ENCODE assay signal across 9 mouse cellular contexts in genomic region chr5:117363066-117363782, GRCm38 (mm10). TPM values are rescaled to one million over a fixed set of nuclear protein-coding genes. Genes with fewer than 3 reads are reported as not detected.
A peak's percentile ranks its signal among the peaks of the same experiment; 100 is the strongest.
DNase-seq lines count a peak whose midpoint lies in the region; ATAC-seq and TF ChIP-seq lines count a peak whose summit lies in the region.
"Had no signal": no experiment of that assay in that cellular context is flagged by ENCODE, and none has a peak within 500 bp of the region (broad histone marks: within the 10 kb centered on the region; RNA-seq: fewer than 3 reads in every experiment).

No protein-coding gene starts in this region.

- no peak for TF ChIP-seq POLR2A in myocyte (IDR thresholded peaks at IDR 0.05; ENCODE audit: insufficient read length, low read depth)

- no peak for ATAC-seq in forebrain, embryonic 15.5 days (replicated peaks)
- no peak for ATAC-seq in hindbrain, embryonic 13.5 days (ENCODE audit: low FRiP score)

- peak overlapping the region; percentile 79 for H3K27ac ChIP-seq in gastrocnemius, adult 2 months
- H3K27ac ChIP-seq in forebrain, embryonic 15.5 days (replicated peaks), result no peak overlapping the region
- no peak overlapping the region for H3K27ac ChIP-seq in hindbrain, embryonic 13.5 days
- H3K27ac ChIP-seq: hindbrain, embryonic 15.5 days had no signal

- H3K27me3 ChIP-seq in myocyte (ENCODE audit: control insufficient read depth, insufficient read depth, insufficient read length), result no peaks in the 10 kb centered on the region
- H3K27me3 ChIP-seq in forebrain, embryonic 15.5 days, result no peaks in the 10 kb centered on the region
- H3K27me3 ChIP-seq in hindbrain, embryonic 13.5 days, result no peaks in the 10 kb centered on the region
- H3K27me3 ChIP-seq: hindbrain, embryonic 15.5 days had no signal

- no peaks in the 10 kb centered on the region for H3K9me3 ChIP-seq in forebrain, embryonic 15.5 days
- no peaks in the 10 kb centered on the region for H3K9me3 ChIP-seq in hindbrain, embryonic 13.5 days
- H3K9me3 ChIP-seq: hindbrain, embryonic 15.5 days had no signal

- peaks cover 30% of the 10 kb centered on the region for H3K4me1 ChIP-seq in forebrain, embryonic 15.5 days
- H3K4me1 ChIP-seq in hindbrain, embryonic 13.5 days (replicated peaks), result peaks cover 48% of the 10 kb centered on the region

- TF ChIP-seq CTCF in gastrocnemius, adult 2 months (IDR thresholded peaks at IDR 0.05), result 0 out of 2 replicates have a peak, but pooled peaks have one; percentile 2

- H3K4me2 ChIP-seq in myocyte (ENCODE audit: low read depth), result peak overlapping the region; percentile 76
- no peak overlapping the region for H3K4me2 ChIP-seq in forebrain, embryonic 15.5 days (replicated peaks)
- H3K4me2 ChIP-seq in hindbrain, embryonic 13.5 days, result no peak overlapping the region
- H3K4me2 ChIP-seq: hindbrain, embryonic 15.5 days had no signal

- H3K36me3 ChIP-seq in myocyte (ENCODE audit: control insufficient read depth, insufficient read depth), result peaks cover 25% of the 10 kb centered on the region
- peaks cover 20% of the 10 kb centered on the region; the same call in 1 of the 2 replicates for H3K36me3 ChIP-seq in forebrain, embryonic 15.5 days
- H3K36me3 ChIP-seq in hindbrain, embryonic 13.5 days, result peaks cover 51% of the 10 kb centered on the region

- peak overlapping the region; percentile 32 for H3K4me3 ChIP-seq in gastrocnemius, adult 2 months
- no peak overlapping the region for H3K4me3 ChIP-seq in myocyte
- H3K4me3 ChIP-seq in forebrain, embryonic 15.5 days, result no peak overlapping the region
- H3K4me3 ChIP-seq in hindbrain, embryonic 13.5 days, result no peak overlapping the region
- H3K4me3 ChIP-seq: hindbrain, embryonic 15.5 days had no signal

- H3K79me2 ChIP-seq in myocyte (ENCODE audit: control insufficient read depth, insufficient read depth), result peaks cover 87% of the 10 kb centered on the region

- 55% methylated on average over 15 of the region's 15 CpGs for WGBS in forebrain, embryonic 15.5 days
- 62% methylated on average over 15 of the region's 15 CpGs for WGBS in hindbrain, embryonic 13.5 days

- intact Hi-C loops in gastrocnemius, adult 2 months (cut with DNase I), result no loop called here

- H3ac ChIP-seq in myocyte (ENCODE audit: control insufficient read depth, insufficient read length), result no peak overlapping the region

- peak; percentile 58 for DNase-seq in gastrocnemius, adult 2 months
- no peak for DNase-seq in gastrocnemius, postnatal 4 days (ENCODE audit: low spot score in 2 of 2)
- DNase-seq in adrenal gland, postnatal 25 days, result peak; percentile 60
- DNase-seq in kidney, adult 18-20 months, result peak; percentile 59
- no peak for DNase-seq in spleen, postnatal 14 days (ENCODE audit: low spot score in 2 of 2)

- H3K9ac ChIP-seq in forebrain, embryonic 15.5 days (replicated peaks), result no peak overlapping the region
- H3K9ac ChIP-seq in hindbrain, embryonic 13.5 days, result no peak overlapping the region
- H3K9ac ChIP-seq: hindbrain, embryonic 15.5 days had no signal

TF ChIP-seq in myocyte, 11 proteins besides CTCF, POLR2A, EP300 and RAD21:
- peak in 1 of 3 experiments; percentile 52 for TF ChIP-seq MYOG (IDR thresholded peaks at IDR 0.05; ENCODE audit: control insufficient read depth in 1 of 3, insufficient read depth in 1 of 3, insufficient read length in 2 of 3, low read depth in 2 of 3)
- no peak for TF ChIP-seq TCF3 (IDR thresholded peaks at IDR 0.05; ENCODE audit: insufficient read length, low read depth)
- TF ChIP-seq MYOD1 (IDR thresholded peaks at IDR 0.05; ENCODE audit: control insufficient read depth in 1 of 3, insufficient read length in 2 of 3, low read depth in 2 of 3), result peak in 2 of 3 experiments; percentile 19 to 64
- no peak for TF ChIP-seq USF1 (IDR thresholded peaks at IDR 0.05; ENCODE audit: low read depth)
TF ChIP-seq in myocyte: peak in this region for 2.

RNA-seq across cellular contexts. Expression of gene Wsb2, which starts 6.1 kb away (rescaled TPM):
- total RNA-seq in gastrocnemius, adult 2 months (2021), result 10 to 100 TPM; 88.0 to 97.7 TPM
- 100 to 1,000 TPM in 1 of 2 experiments, 10 to 100 TPM in 1; 95.9 to 107 TPM for total RNA-seq in gastrocnemius, postnatal 4 days (2021)
- 124 and 135 TPM in 2 replicates for total RNA-seq in adrenal gland, postnatal 25 days (2021)
- 142 TPM for polyA plus RNA-seq in myocyte (2012; fragmentation: generic; extraction: Trizol)
- 196 and 213 TPM in 2 replicates for polyA plus RNA-seq in forebrain, embryonic 15.5 days (2015; fragmentation: Nextera tagmentation; extraction: Ambion mirVana)
- 181 and 194 TPM in 2 replicates for polyA plus RNA-seq in hindbrain, embryonic 13.5 days (2015; fragmentation: Nextera tagmentation; extraction: Ambion mirVana)

RNA-seq across cellular contexts. Expression of gene Rfc5, which starts 25.6 kb away (rescaled TPM):
- total RNA-seq in gastrocnemius, adult 2 months (2021), result 1 to 10 TPM in 1 of 2 experiments, under 1 TPM in 1; 0.84 to 1.1 TPM
- 10 to 100 TPM; 16.7 to 19.9 TPM for total RNA-seq in gastrocnemius, postnatal 4 days (2021)
- 16.9 and 17.8 TPM in 2 replicates for total RNA-seq in adrenal gland, postnatal 25 days (2021)
- 13.6 TPM for polyA plus RNA-seq in myocyte (2012; fragmentation: generic; extraction: Trizol)
- 54.5 and 59.3 TPM in 2 replicates for polyA plus RNA-seq in forebrain, embryonic 15.5 days (2015; fragmentation: Nextera tagmentation; extraction: Ambion mirVana)
- 33.7 and 37.5 TPM in 2 replicates for polyA plus RNA-seq in hindbrain, embryonic 13.5 days (2015; fragmentation: Nextera tagmentation; extraction: Ambion mirVana)

RNA-seq across cellular contexts. Expression of gene Vsig10, which starts 44.3 kb away (rescaled TPM):
- 1 to 10 TPM; 5.2 to 5.3 TPM for total RNA-seq in gastrocnemius, adult 2 months (2021)
- total RNA-seq in gastrocnemius, postnatal 4 days (2021), result 10 to 100 TPM in 1 of 2 experiments, 1 to 10 TPM in 1; 9.7 to 11.7 TPM
- total RNA-seq in adrenal gland, postnatal 25 days (2021), result 18.2 and 34.2 TPM in 2 replicates
- 2.2 TPM for polyA plus RNA-seq in myocyte (2012; fragmentation: generic; extraction: Trizol)
- 1.4 and 1.7 TPM in 2 replicates for polyA plus RNA-seq in forebrain, embryonic 15.5 days (2015; fragmentation: Nextera tagmentation; extraction: Ambion mirVana)
- 1.5 and 1.9 TPM in 2 replicates for polyA plus RNA-seq in hindbrain, embryonic 13.5 days (2015; fragmentation: Nextera tagmentation; extraction: Ambion mirVana)

RNA-seq across cellular contexts. Expression of gene Ksr2, which starts 50.6 kb away (rescaled TPM):
- under 1 TPM; 0.03 to 0.11 TPM for total RNA-seq in gastrocnemius, adult 2 months (2021)
- under 1 TPM; 0.22 to 0.23 TPM for total RNA-seq in gastrocnemius, postnatal 4 days (2021)
- total RNA-seq in adrenal gland, postnatal 25 days (2021), result 4.7 and 6.2 TPM in 2 replicates
- 0.02 TPM for polyA plus RNA-seq in myocyte (2012; fragmentation: generic; extraction: Trizol)
- 4.5 and 5.5 TPM in 2 replicates for polyA plus RNA-seq in forebrain, embryonic 15.5 days (2015; fragmentation: Nextera tagmentation; extraction: Ambion mirVana)
- 6.4 and 7.1 TPM in 2 replicates for polyA plus RNA-seq in hindbrain, embryonic 13.5 days (2015; fragmentation: Nextera tagmentation; extraction: Ambion mirVana)

Comparison
In these comparisons a context has a peak if more than half of its experiments do, and no peak if none do; other contexts are left out.
1. DNase-seq: peak in gastrocnemius, adult 2 months (single experiment), adrenal gland, postnatal 25 days (single experiment) and kidney, adult 18-20 months (single experiment); none in gastrocnemius, postnatal 4 days (0 of 2) and spleen, postnatal 14 days (0 of 2).